Mouse (Mus musculus): ENCODE measurements around the gene Zpr1.

Zpr1 gene

GRCm38 (mm10) chr9:46329801-46330585, 57.1 kb downstream of the Zpr1 start:
- no peak for DNase-seq

- DNase-seq = no peak
Measured at GRCm38 (mm10) chr9:46330586-46330895, 57.7 kb downstream of the Zpr1 start.

GRCm38 (mm10) chr9:46331301-46331700, 58.4 kb downstream of the Zpr1 start:
- no peak for DNase-seq
